Mouse (Mus musculus) megakaryocyte, embryonic 14.5 days (primary cell): ENCODE measurements around the gene Tspan32. TPM values are rescaled to one million over a fixed set of nuclear protein-coding genes. Genes with fewer than 3 reads are reported as not detected.

Experiments used
- H3K27me3 ChIP-seq: replicated peaks from 2 replicates; pipeline ENCODE3; 2012; ENCODE audit warnings: inconsistent platforms
- H3K36me3 ChIP-seq: replicated peaks from 2 replicates; pipeline ENCODE3; 2012; ENCODE audit warnings: low read length, inconsistent platforms, mixed read lengths
- H3K4me1 ChIP-seq: 2 replicates; pipeline ENCODE4 v1.6.1; 2012; ENCODE audit warnings: inconsistent platforms
- H3K4me3 ChIP-seq: replicated peaks from 2 replicates; pipeline ENCODE3; 2012; ENCODE audit warnings: moderate library complexity, mild to moderate bottlenecking, inconsistent platforms
- H3K9me3 ChIP-seq: 2 replicates; pipeline ENCODE4 v1.6.1; 2012; ENCODE audit warnings: inconsistent platforms
- FLI1 ChIP-seq: IDR thresholded peaks from 2 replicates; pipeline ENCODE4 v1.6.1; 2012; ENCODE audit warnings: low read length, inconsistent platforms, mixed read lengths
- GATA1 ChIP-seq: IDR thresholded peaks from 3 replicates; pipeline ENCODE4 v1.6.1; 2012; ENCODE audit warnings: mixed read lengths, low read length, inconsistent platforms, borderline replicate concordance
- polyA plus RNA-seq: library from polyadenylated mRNA; stranded (reverse); fragments of >175 nt; gene quantifications from 2 replicates; pipeline ENCODE4 v1.2.3, GENCODE M21; 2012; ENCODE audit warnings: low replicate concordance; ENCODE audit not compliant: insufficient read depth

The Tspan32 gene
- polyA plus RNA-seq, 1 experiment: 119 TPM

DNA sequence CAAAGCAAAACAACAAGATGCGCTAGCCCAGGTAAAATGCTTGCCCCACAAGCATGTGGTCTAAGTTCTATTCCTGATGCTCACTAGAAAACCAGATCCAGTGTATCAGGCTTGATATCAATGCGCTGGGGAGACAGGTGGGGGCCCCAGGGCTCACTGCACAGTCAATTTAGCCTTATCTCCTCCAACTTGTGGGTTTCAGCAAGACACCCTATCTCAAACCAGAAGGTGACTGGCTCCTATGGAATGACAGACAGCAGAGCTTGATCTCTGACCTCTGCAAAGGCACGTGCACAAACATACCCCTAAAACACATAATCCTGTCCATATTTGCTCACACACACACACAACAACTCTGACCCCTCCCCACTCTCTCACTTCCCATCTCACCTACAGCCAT, 17.1 kb upstream of the Tspan32 start:
- H3K27me3 ChIP-seq: peaks cover 82% of the 10 kb centered on the region
- no peak overlapping the region for H3K4me3 ChIP-seq
- 0 out of 2 replicates have a peak, but pooled peaks cover 2% of the 10 kb centered on the region for H3K4me1 ChIP-seq
- TF ChIP-seq FLI1 (no peak), GATA1 (no peak)
- no peaks in the 10 kb centered on the region for H3K36me3 ChIP-seq
- no peaks in the 10 kb centered on the region; the same call in 1 of the 2 replicates for H3K9me3 ChIP-seq

DNA sequence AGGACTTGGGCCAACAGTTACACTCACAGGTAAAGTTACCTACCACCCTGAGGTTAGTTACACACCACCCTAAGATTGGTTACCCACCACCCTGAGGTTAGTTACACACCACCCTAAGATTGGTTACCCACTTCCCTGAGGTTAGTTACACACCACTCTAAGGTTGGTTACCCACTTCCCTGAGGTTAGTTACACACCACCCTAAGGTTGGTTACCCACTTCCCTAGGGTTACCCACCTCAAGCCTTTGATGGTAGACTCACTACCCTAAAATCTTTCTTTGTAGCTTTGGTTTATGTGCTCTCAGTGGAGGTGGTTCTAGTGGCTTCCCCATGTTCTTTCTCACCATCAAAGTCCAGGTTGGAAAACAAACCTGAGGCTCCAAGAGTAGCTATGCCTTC, 9.8 kb upstream of the Tspan32 start:
- H3K9me3 ChIP-seq: peaks cover 12% of the 10 kb centered on the region; the same call in 1 of the 2 replicates
- no peak overlapping the region for H3K4me3 ChIP-seq
- peaks cover 26% of the 10 kb centered on the region for H3K4me1 ChIP-seq
- no peaks in the 10 kb centered on the region for H3K36me3 ChIP-seq
- peaks cover 52% of the 10 kb centered on the region for H3K27me3 ChIP-seq
- TF ChIP-seq FLI1 (no peak), GATA1 (no peak)

DNA sequence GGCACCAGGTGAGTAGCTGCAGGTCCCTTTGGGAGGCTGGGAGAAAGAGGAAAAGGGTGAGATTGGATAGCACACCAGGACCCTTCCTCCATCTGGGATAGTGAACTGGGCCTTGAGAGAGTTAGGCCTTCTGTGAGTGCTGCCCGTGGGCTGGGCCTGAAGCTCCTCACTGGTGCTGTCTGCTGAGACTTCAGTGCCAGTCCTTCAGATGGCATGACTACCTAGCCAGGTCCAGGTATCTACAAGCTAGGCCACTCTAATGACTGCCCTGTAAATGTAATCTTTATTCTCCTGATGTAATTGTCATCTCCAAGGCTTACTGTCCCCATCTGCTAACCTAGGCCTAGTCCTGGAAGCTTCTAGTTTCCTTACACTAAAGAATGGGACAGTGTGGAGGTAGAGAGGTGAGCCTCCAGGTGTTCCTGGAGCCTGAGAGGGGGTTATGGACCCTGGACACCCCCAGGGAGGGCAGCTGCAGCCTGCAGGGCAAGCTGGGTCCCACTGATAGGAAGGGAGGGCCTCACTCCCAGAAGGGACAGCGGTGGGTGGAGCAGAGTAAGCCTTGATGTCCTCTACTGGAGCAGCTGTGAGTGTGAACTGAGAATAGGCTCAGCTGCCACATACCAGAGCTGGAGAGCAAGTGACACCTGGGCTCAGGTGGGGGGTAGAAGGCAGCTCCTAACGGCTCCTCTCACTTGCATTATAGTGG, 9.1 kb upstream of the Tspan32 start:
- Histone ChIP-seq H3K4me3 (no peak overlapping the region), H3K36me3 (no peaks in the 10 kb centered on the region), H3K4me1 (peaks cover 26% of the 10 kb centered on the region), H3K27me3 (peaks cover 45% of the 10 kb centered on the region), H3K9me3 (peaks cover 12% of the 10 kb centered on the region; the same call in 1 of the 2 replicates)
- TF ChIP-seq FLI1 (no peak), GATA1 (no peak)

DNA sequence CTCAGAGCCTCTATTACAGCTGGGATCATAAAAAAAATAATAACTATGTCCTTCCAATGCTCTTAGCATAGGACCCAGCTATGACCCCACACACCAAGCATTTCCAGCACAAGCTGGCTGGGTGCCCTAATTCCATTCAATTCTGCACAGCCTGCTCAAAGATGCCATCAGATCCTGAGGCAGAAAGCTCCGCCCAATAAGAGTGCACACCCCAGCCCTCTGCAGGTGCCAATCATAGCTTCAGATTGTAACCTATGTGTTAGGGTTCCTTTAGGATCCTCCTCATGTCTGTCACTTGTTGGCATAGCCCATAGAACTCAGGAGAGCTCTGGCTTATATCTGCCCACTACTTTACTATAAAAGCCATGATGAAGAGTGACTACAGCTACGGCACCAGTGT, 7.8 kb upstream of the Tspan32 start:
- H3K36me3 ChIP-seq: no peaks in the 10 kb centered on the region
- peaks cover 36% of the 10 kb centered on the region for H3K4me1 ChIP-seq
- TF ChIP-seq FLI1 (no peak), GATA1 (no peak)
- peaks cover 12% of the 10 kb centered on the region; the same call in 1 of the 2 replicates for H3K9me3 ChIP-seq
- peaks cover 34% of the 10 kb centered on the region for H3K27me3 ChIP-seq
- no peak overlapping the region for H3K4me3 ChIP-seq

GRCm38 (mm10) chr7:142997403-142998150, 7.3 kb upstream of the Tspan32 start:
- Histone ChIP-seq H3K27me3 (peaks cover 30% of the 10 kb centered on the region), H3K9me3 (peaks cover 12% of the 10 kb centered on the region; the same call in 1 of the 2 replicates), H3K36me3 (no peaks in the 10 kb centered on the region), H3K4me1 (peaks cover 41% of the 10 kb centered on the region), H3K4me3 (no peak overlapping the region)
- no peak for TF ChIP-seq FLI1

GRCm38 (mm10) chr7:143002679-143003078, 2.2 kb upstream of the Tspan32 start:
- peaks cover 76% of the 10 kb centered on the region for H3K4me1 ChIP-seq
- TF ChIP-seq GATA1 (no peak), FLI1 (no peak)
- H3K36me3 ChIP-seq: peaks cover 10% of the 10 kb centered on the region
- H3K9me3 ChIP-seq: no peaks in the 10 kb centered on the region
- peak overlapping the region; percentile 48 for H3K4me3 ChIP-seq
- no peaks in the 10 kb centered on the region for H3K27me3 ChIP-seq

DNA sequence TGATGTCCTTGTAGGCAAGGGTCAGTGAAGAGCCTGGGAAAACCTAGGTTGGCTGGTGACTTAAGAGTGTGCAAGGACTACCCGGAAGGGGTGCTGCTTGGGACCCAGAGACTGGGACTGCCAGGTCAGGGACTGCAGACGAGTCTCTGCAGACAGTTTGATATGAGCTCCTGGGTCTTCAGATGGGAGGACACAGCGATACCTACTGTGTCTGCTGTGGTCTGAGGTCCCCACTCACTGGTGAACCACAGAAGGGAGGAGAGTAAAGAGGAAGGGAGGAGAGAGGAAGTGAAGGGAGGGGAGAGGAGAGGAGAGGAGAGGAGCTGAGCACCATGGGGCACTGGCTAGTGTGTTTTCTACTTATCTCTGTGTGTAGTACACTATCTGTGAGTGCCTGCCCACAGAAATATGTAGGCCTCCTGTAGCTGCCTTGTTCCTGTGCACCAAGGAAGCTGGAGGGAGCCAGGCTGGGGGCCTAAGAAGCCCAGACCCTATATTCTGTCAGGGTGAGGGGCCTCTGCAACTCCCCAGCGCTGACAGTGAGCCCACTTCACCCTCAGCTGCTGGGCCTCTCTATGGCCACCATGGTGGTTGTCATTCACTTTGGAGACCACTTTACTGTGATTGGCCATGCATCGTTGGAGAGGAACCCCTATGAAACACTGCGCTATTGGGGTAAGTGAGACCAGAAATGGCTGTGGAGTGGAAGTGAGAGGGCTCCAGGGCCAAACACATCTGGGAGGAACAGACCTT, 674 bp downstream of the Tspan32 start:
- Histone ChIP-seq H3K4me3 (peak overlapping the region; percentile 94), H3K36me3 (peaks cover 36% of the 10 kb centered on the region), H3K9me3 (no peaks in the 10 kb centered on the region), H3K4me1 (peaks cover 95% of the 10 kb centered on the region), H3K27me3 (no peaks in the 10 kb centered on the region)
- no peak for TF ChIP-seq FLI1
- no peak for TF ChIP-seq GATA1

- H3K27me3 ChIP-seq: no peaks in the 10 kb centered on the region
- peaks cover 43% of the 10 kb centered on the region for H3K36me3 ChIP-seq
- H3K4me1 ChIP-seq: peaks cover 100% of the 10 kb centered on the region
- H3K4me3 ChIP-seq: peak overlapping the region; percentile 94
- 0 out of 2 replicates have a peak, but pooled peaks have one; percentile 29 for TF ChIP-seq FLI1
- TF ChIP-seq GATA1: peak; percentile 92; the same call in 2 of the 3 replicates
- H3K9me3 ChIP-seq: no peaks in the 10 kb centered on the region
Measured at GRCm38 (mm10) chr7:143006097-143006755, 1.4 kb downstream of the Tspan32 start.
